Mouse (Mus musculus) cortical plate, adult 2 months (tissue): ENCODE results near the gene Hoxa7.

ENCODE experiments used
- CTCF ChIP-seq: fragments of 200-500 bp; IDR thresholded peaks from 2 replicates; pipeline ENCODE4 v1.5.1; 2011; ENCODE audit warnings: mild to moderate bottlenecking, control low read depth, low read length; ENCODE audit not compliant: insufficient read depth; ENCODE audit errors: extremely low read depth
- POLR2A ChIP-seq: fragments of 200-500 bp; IDR thresholded peaks from 2 replicates; pipeline ENCODE4 v1.6.1; 2011; ENCODE audit warnings: mild to moderate bottlenecking, low read length, control low read depth; ENCODE audit not compliant: insufficient read depth; ENCODE audit errors: extremely low read depth

GRCm38 (mm10) chr6:52176391-52176790 is 45.3 kb downstream of the Hoxa7 start:
- TF ChIP-seq CTCF (no peak), POLR2A (no peak)
